Mouse (Mus musculus): ENCODE measurements around the gene Kirrel2. TPM values are rescaled to one million over a fixed set of nuclear protein-coding genes. Genes with fewer than 3 reads are reported as not detected.

Gene Kirrel2
- polyA plus RNA-seq, 1 experiment from 2014 or later: 0.29 TPM

Other genes with a start within 250 kb of the Kirrel2 start
- 163 and 169 TPM in 2 replicates for gene Polr2i, start 225.7 kb downstream of the Kirrel2 start, polyA plus RNA-seq (2016; fragmentation: Nextera tagmentation; extraction: Ambion mirVana)
- gene Tbcb, start 225.4 kb downstream of the Kirrel2 start, polyA plus RNA-seq (2016; fragmentation: Nextera tagmentation; extraction: Ambion mirVana): 248 and 257 TPM in 2 replicates
- not detected in 2 replicates for gene Ovol3, start 222.0 kb downstream of the Kirrel2 start, polyA plus RNA-seq (2016; fragmentation: Nextera tagmentation; extraction: Ambion mirVana)
- 0.38 and 0.48 TPM in 2 replicates for gene Thap8, start 177.6 kb downstream of the Kirrel2 start, polyA plus RNA-seq (2016; fragmentation: Nextera tagmentation; extraction: Ambion mirVana)
- gene Wdr62, start 177.3 kb downstream of the Kirrel2 start, polyA plus RNA-seq (2016; fragmentation: Nextera tagmentation; extraction: Ambion mirVana): 18.7 and 20.3 TPM in 2 replicates
- gene Clip3, start 166.0 kb downstream of the Kirrel2 start, polyA plus RNA-seq (2016; fragmentation: Nextera tagmentation; extraction: Ambion mirVana): 52.8 and 53.1 TPM in 2 replicates
- 82.3 and 90.2 TPM in 2 replicates for gene Alkbh6, start 149.0 kb downstream of the Kirrel2 start, polyA plus RNA-seq (2016; fragmentation: Nextera tagmentation; extraction: Ambion mirVana)
- gene Syne4, start 142.9 kb downstream of the Kirrel2 start, polyA plus RNA-seq (2016; fragmentation: Nextera tagmentation; extraction: Ambion mirVana): 29.8 and 32.8 TPM in 2 replicates
- 3.0 and 3.2 TPM in 2 replicates for gene E130208F15Rik, start 135.9 kb downstream of the Kirrel2 start, polyA plus RNA-seq (2016; fragmentation: Nextera tagmentation; extraction: Ambion mirVana)
- 17.3 and 19.5 TPM in 2 replicates for gene Sdhaf1, start 133.8 kb downstream of the Kirrel2 start, polyA plus RNA-seq (2016; fragmentation: Nextera tagmentation; extraction: Ambion mirVana)
- 5.3 and 5.6 TPM in 2 replicates for gene Lrfn3, start 94.9 kb downstream of the Kirrel2 start, polyA plus RNA-seq (2016; fragmentation: Nextera tagmentation; extraction: Ambion mirVana)
- 10.4 and 12.1 TPM in 2 replicates for gene Tyrobp, start 43.9 kb downstream of the Kirrel2 start, polyA plus RNA-seq (2016; fragmentation: Nextera tagmentation; extraction: Ambion mirVana)
- 0.38 TPM in 1 of 2 replicates, not detected in the other for gene Hcst, start 37.8 kb downstream of the Kirrel2 start, polyA plus RNA-seq (2016; fragmentation: Nextera tagmentation; extraction: Ambion mirVana)
- gene Nfkbid, start 36.0 kb downstream of the Kirrel2 start, polyA plus RNA-seq (2016; fragmentation: Nextera tagmentation; extraction: Ambion mirVana): 1.3 and 1.5 TPM in 2 replicates
- 25.4 and 33.7 TPM in 2 replicates for gene Aplp1, start 12.2 kb downstream of the Kirrel2 start, polyA plus RNA-seq (2016; fragmentation: Nextera tagmentation; extraction: Ambion mirVana)
- gene Nphs1, start 625 bp upstream of the Kirrel2 start, polyA plus RNA-seq (2016; fragmentation: Nextera tagmentation; extraction: Ambion mirVana): 0.07 TPM in 1 of 2 replicates, not detected in the other
- not detected in 2 replicates for gene Prodh2, start 35.9 kb upstream of the Kirrel2 start, polyA plus RNA-seq (2016; fragmentation: Nextera tagmentation; extraction: Ambion mirVana)
- 29.7 and 31.9 TPM in 2 replicates for gene Arhgap33, start 77.4 kb upstream of the Kirrel2 start, polyA plus RNA-seq (2016; fragmentation: Nextera tagmentation; extraction: Ambion mirVana)
- gene Hspb6, start 94.5 kb upstream of the Kirrel2 start, polyA plus RNA-seq (2016; fragmentation: Nextera tagmentation; extraction: Ambion mirVana): 4.3 and 4.6 TPM in 2 replicates
- gene Proser3, start 94.6 kb upstream of the Kirrel2 start, polyA plus RNA-seq (2016; fragmentation: Nextera tagmentation; extraction: Ambion mirVana): 15.2 and 16.1 TPM in 2 replicates
- 40.7 and 44.2 TPM in 2 replicates for gene Lin37, start 102.1 kb upstream of the Kirrel2 start, polyA plus RNA-seq (2016; fragmentation: Nextera tagmentation; extraction: Ambion mirVana)
- gene U2af1l4, start 105.6 kb upstream of the Kirrel2 start, polyA plus RNA-seq (2016; fragmentation: Nextera tagmentation; extraction: Ambion mirVana): 96.1 and 96.7 TPM in 2 replicates
- gene Gm49396, start 105.7 kb upstream of the Kirrel2 start, polyA plus RNA-seq (2016; fragmentation: Nextera tagmentation; extraction: Ambion mirVana): 16.1 and 16.3 TPM in 2 replicates
- gene Psenen, start 105.9 kb upstream of the Kirrel2 start, polyA plus RNA-seq (2016; fragmentation: Nextera tagmentation; extraction: Ambion mirVana): 124 and 126 TPM in 2 replicates
- gene Igflr1, start 107.7 kb upstream of the Kirrel2 start, polyA plus RNA-seq (2016; fragmentation: Nextera tagmentation; extraction: Ambion mirVana): 5.9 and 7.1 TPM in 2 replicates
- gene Kmt2b, start 131.0 kb upstream of the Kirrel2 start, polyA plus RNA-seq (2016; fragmentation: Nextera tagmentation; extraction: Ambion mirVana): 10.1 and 10.4 TPM in 2 replicates
- gene Zbtb32, start 141.2 kb upstream of the Kirrel2 start, polyA plus RNA-seq (2016; fragmentation: Nextera tagmentation; extraction: Ambion mirVana): 0.09 and 0.20 TPM in 2 replicates
- gene Upk1a, start 155.2 kb upstream of the Kirrel2 start, polyA plus RNA-seq (2016; fragmentation: Nextera tagmentation; extraction: Ambion mirVana): 0.68 and 0.71 TPM in 2 replicates
- gene Cox6b1, start 168.5 kb upstream of the Kirrel2 start, polyA plus RNA-seq (2016; fragmentation: Nextera tagmentation; extraction: Ambion mirVana): 762 and 774 TPM in 2 replicates
- gene Etv2, start 178.2 kb upstream of the Kirrel2 start, polyA plus RNA-seq (2016; fragmentation: Nextera tagmentation; extraction: Ambion mirVana): 0.30 TPM in 1 of 2 replicates, not detected in the other
- 119 and 129 TPM in 2 replicates for gene Rbm42, start 192.6 kb upstream of the Kirrel2 start, polyA plus RNA-seq (2016; fragmentation: Nextera tagmentation; extraction: Ambion mirVana)
- gene Haus5, start 207.3 kb upstream of the Kirrel2 start, polyA plus RNA-seq (2016; fragmentation: Nextera tagmentation; extraction: Ambion mirVana): 90.2 and 91.9 TPM in 2 replicates
- gene Pmis2, start 213.9 kb upstream of the Kirrel2 start, polyA plus RNA-seq (2016; fragmentation: Nextera tagmentation; extraction: Ambion mirVana): not detected in 2 replicates
- gene 2200002J24Rik, start 241.2 kb upstream of the Kirrel2 start, polyA plus RNA-seq (2016; fragmentation: Nextera tagmentation; extraction: Ambion mirVana): not detected in 2 replicates

All from forebrain, embryonic 10.5 days (tissue).